Comparison of ENCODE assay signal across 8 mouse cellular contexts in genomic region chr5:149815879-149816278, GRCm38 (mm10).
DNase-seq lines count a peak whose midpoint lies in the region; ATAC-seq lines count a peak whose summit lies in the region.

No protein-coding gene starts in this region.

- H3K9me3 ChIP-seq in midbrain, embryonic 10.5 days (replicated peaks) = no peaks in the 10 kb centered on the region
- H3K9me3 ChIP-seq in midbrain, embryonic 16.5 days (replicated peaks; ENCODE audit: control insufficient read depth, low read length, poor library complexity, severe bottlenecking) = no peaks in the 10 kb centered on the region
- no peaks in the 10 kb centered on the region for H3K9me3 ChIP-seq in neural tube, embryonic 11.5 days (ENCODE audit: control insufficient read depth, low read length)

- no peak overlapping the region for H3K4me2 ChIP-seq in midbrain, embryonic 16.5 days (ENCODE audit: low read length)
- H3K4me2 ChIP-seq in neural tube, embryonic 11.5 days (ENCODE audit: low read depth) = no peak overlapping the region

- H3K36me3 ChIP-seq in midbrain, embryonic 10.5 days = no peaks in the 10 kb centered on the region
- H3K36me3 ChIP-seq in midbrain, embryonic 16.5 days (ENCODE audit: control insufficient read depth, insufficient read depth, low read length) = no peaks in the 10 kb centered on the region
- no peaks in the 10 kb centered on the region for H3K36me3 ChIP-seq in neural tube, embryonic 11.5 days (ENCODE audit: control insufficient read depth, insufficient read depth, low read length)

- no peaks in the 10 kb centered on the region for H3K27me3 ChIP-seq in midbrain, embryonic 10.5 days (ENCODE audit: low read depth, poor library complexity, severe bottlenecking)
- H3K27me3 ChIP-seq in midbrain, embryonic 16.5 days (ENCODE audit: control insufficient read depth, insufficient read depth, low read depth, low read length) = no peaks in the 10 kb centered on the region
- H3K27me3 ChIP-seq in neural tube, embryonic 11.5 days (ENCODE audit: control insufficient read depth, insufficient read depth, low read length) = no peaks in the 10 kb centered on the region

- ATAC-seq in midbrain, embryonic 16.5 days = no peak
- ATAC-seq in neural tube, embryonic 11.5 days (ENCODE audit: insufficient read depth, low FRiP score, low TSS enrichment) = no peak
- ATAC-seq in monocyte, adult 5-6 weeks (replicated peaks; ENCODE audit: insufficient number of reproducible peaks, low FRiP score, low TSS enrichment, poor library complexity, severe bottlenecking) = no peak

- no peak overlapping the region for H3K4me3 ChIP-seq in midbrain, embryonic 10.5 days
- H3K4me3 ChIP-seq in midbrain, embryonic 16.5 days (ENCODE audit: low read depth, low read length) = no peak overlapping the region
- no peak overlapping the region for H3K4me3 ChIP-seq in neural tube, embryonic 11.5 days (ENCODE audit: low read depth, low read length)

- H3K4me1 ChIP-seq in midbrain, embryonic 10.5 days = 0 out of 2 replicates have a peak, but pooled peaks cover 4% of the 10 kb centered on the region
- no peaks in the 10 kb centered on the region for H3K4me1 ChIP-seq in midbrain, embryonic 16.5 days (ENCODE audit: control insufficient read depth, insufficient read depth, low read length)
- no peaks in the 10 kb centered on the region for H3K4me1 ChIP-seq in neural tube, embryonic 11.5 days (ENCODE audit: control insufficient read depth, insufficient read depth, low read length)

- no peak overlapping the region for H3K27ac ChIP-seq in midbrain, embryonic 10.5 days (replicated peaks)
- no peak overlapping the region for H3K27ac ChIP-seq in midbrain, embryonic 16.5 days (ENCODE audit: low read length)
- H3K27ac ChIP-seq in neural tube, embryonic 11.5 days (ENCODE audit: low read depth, low read length) = no peak overlapping the region

- no peak overlapping the region for H3K9ac ChIP-seq in midbrain, embryonic 16.5 days (ENCODE audit: low read depth, low read length)
- no peak overlapping the region for H3K9ac ChIP-seq in neural tube, embryonic 11.5 days (ENCODE audit: low read length)

- peak; percentile 61 for DNase-seq in midbrain, embryonic 10.5 days (ENCODE audit: low spot score)
- DNase-seq in NIH3T3 (ENCODE audit: low read depth) = peak; percentile 47
- peak; percentile 88 to 91 for DNase-seq in cerebellum, postnatal 10 days
- DNase-seq in frontal cortex, postnatal 25 days (ENCODE audit: low spot score in 2 of 2) = peak; percentile 26 to 30
- DNase-seq in left cerebral cortex, adult 18-20 months (ENCODE audit: low spot score in 2 of 2) = peak; percentile 28 to 62
- DNase-seq in neural tube, embryonic 11.5 days (ENCODE audit: low spot score) = peak; percentile 68

- WGBS in midbrain, embryonic 10.5 days = 39% methylated on average over 3 of the region's 3 CpGs
- 39% methylated on average over 3 of the region's 3 CpGs for WGBS in midbrain, embryonic 16.5 days
- WGBS in neural tube, embryonic 11.5 days = 30% methylated on average over 3 of the region's 3 CpGs

Comparison
In these comparisons a context has a peak if more than half of its experiments do, and no peak if none do; other contexts are left out.
1. DNase-seq: peak in every context shown above with its lines; median percentile 90 in cerebellum, postnatal 10 days; 68 in neural tube, embryonic 11.5 days; 61 in midbrain, embryonic 10.5 days; 47 in NIH3T3; 45 in left cerebral cortex, adult 18-20 months; 28 in frontal cortex, postnatal 25 days.